Mouse (Mus musculus) cerebellum, postnatal 10 days (tissue): Measurements from ENCODE around the gene Ppp1r14a.

Source experiments
- DNase-seq, 2 experiments: peaks; one replicate each; pipeline ENCODE4 v3.0.0; 2021; ENCODE audit warnings: mixed read lengths in 2 of 2

Ppp1r14a gene

GRCm38 (mm10) chr7:29304463-29305262 is 15.6 kb downstream of the Ppp1r14a start:
- DNase-seq = peak in 1 of 2 experiments; percentile 52

DNA sequence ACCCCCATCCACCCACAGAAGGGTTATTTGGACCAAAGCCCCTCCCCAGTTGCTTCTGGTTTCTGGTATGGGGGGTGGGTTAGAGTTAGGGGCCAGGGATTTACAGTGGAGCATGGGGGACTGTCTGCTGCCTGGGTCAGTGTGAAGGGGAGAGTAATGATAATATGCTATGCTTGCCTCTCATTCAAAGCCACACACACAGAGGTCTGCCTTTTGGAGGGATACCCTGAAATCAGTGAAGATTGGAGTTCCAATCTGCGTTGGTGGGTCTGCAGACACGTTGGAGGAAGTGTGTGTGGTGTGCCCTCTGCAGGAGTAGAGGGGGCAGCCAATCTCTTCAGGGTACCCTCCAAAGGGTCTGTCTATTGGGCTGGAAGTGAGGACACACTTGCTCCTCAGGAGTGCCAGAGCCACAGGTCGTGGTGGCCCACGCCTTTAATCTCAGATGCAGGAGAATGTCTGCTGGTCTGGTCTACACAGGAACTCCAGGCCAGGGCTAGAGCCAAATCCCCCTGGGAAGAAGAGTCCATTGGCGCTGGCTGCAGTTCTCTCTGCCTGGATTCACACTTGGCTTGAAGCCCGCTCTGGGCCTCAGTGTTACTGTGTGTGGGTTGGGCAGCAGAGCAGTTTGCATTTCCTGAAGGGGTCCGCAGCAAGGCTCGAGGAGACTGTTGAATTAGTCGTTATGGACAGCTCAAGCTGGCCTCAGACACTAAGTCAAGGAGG is 16.3 kb downstream of the Ppp1r14a start:
- peak; percentile 65 to 69 for DNase-seq

GRCm38 (mm10) chr7:29306108-29306507 is 17.0 kb downstream of the Ppp1r14a start:
- no peak for DNase-seq

DNA sequence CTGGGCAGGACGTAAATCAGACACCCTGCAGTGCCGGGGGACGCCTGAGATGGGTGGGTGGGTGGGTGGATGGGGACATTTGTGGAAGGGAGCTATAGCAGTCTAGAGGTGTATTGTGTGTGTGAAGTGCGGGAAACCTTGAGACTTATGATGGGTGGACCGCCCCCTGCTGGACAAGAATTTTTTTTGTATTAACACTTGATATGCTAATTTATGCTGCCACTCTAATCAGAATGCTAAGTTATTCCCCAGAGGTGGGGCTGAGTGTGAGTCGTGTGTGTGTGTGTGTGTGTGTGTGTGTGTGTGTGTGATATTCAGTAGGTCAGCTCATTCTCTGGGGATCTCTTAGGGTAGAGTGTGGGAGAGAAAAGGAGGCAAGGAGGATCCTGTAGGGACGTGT is 17.5 kb downstream of the Ppp1r14a start:
- peak; percentile 72 to 87 for DNase-seq

- DNase-seq = peak; percentile 97
These were observed 18.4 kb downstream of the Ppp1r14a start for GRCm38 (mm10) chr7:29307350-29308104.

GRCm38 (mm10) chr7:29309221-29309721 is 20.2 kb downstream of the Ppp1r14a start:
- peak; percentile 56 to 69 for DNase-seq

DNA sequence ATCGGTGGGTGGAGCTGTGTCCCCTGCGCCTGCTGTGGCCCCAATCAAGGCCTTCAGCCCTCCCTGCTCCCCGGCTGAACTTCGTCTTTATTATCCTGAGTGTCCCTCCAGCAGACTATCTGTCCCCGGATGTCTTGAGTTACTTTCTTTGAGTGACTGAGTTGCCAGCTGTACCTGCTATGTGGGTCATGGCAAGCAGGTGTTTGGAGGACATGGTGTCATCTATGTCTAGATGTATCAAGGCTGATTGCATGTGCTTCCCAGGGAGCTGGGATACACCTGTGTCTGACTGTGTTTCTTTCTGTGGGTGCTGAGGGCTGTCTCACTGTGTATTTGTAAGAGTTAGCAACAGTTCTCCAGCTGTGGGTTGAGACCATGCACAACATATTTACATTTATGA is 20.6 kb downstream of the Ppp1r14a start:
- DNase-seq = no peak

DNA sequence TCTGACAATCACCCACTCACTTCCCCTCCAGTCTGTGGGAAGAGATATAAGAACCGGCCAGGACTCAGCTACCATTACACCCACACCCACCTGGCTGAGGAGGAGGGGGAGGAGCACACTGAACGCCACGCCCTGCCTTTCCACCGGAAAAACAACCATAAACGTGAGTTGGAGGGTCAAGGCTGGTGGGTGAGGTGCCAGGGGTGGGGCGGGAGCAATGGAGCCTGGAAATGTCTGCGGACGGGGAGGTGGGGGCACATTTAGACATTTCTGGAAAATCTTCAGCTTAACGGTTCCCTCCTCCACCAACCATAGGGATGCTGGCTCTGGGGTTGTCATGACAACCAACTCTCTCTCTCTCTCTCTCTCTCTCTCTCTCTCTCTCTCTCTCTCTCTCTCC is 23.9 kb downstream of the Ppp1r14a start:
- DNase-seq = peak; percentile 54 to 63

GRCm38 (mm10) chr7:29313572-29314261 is 24.6 kb downstream of the Ppp1r14a start:
- peak in 1 of 2 experiments; percentile 50 for DNase-seq

- no peak for DNase-seq
These were observed 25.9 kb downstream of the Ppp1r14a start for GRCm38 (mm10) chr7:29314844-29315628.

- DNase-seq = no peak
These were observed 27.1 kb downstream of the Ppp1r14a start for GRCm38 (mm10) chr7:29316137-29316734.

GRCm38 (mm10) chr7:29316976-29317375 is 27.9 kb downstream of the Ppp1r14a start:
- peak; percentile 81 to 88 for DNase-seq

- DNase-seq = peak; percentile 65 to 66
These were observed 28.4 kb downstream of the Ppp1r14a start for GRCm38 (mm10) chr7:29317558-29317957.

DNA sequence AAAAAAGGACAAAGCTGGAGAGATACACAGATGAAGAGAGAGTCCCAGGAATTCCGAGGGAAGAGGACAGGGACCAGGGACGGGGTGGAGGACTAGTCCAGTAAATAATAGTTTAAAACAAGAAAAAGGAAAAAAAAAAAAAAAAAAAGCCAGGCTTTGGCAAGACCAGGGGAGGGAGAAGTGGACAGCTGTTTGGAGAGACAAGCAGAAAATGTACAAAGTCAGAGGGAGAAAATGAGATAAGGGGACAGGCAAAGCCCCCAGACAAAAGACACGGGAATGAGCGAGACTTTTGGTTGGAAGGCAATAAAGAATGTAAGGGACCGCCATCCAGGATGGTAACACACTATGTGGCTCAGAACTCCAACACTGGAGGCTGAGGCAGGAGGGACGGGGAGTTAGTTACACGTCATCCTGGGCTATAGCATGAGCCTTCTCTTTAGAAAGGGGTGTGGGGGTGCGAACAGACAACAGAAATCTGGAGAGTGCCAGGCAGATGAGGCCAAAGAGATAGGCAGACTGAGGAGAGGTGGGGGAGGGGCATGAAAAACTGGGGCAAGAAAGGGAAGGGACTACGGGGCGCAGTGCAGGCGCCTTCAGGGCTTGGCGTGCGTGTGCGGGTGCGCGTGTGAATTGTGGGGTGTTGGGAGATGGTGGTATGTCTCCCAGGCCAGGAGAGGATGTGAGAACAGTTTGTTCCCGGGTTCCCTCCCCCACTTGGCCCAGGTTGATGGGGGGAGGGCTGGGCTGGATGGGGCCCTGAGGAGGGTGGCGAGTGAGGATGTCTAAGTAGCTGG is 29.2 kb downstream of the Ppp1r14a start:
- peak; percentile 56 to 58 for DNase-seq

- peak in 1 of 2 experiments; percentile 42 for DNase-seq
These were observed 30.5 kb downstream of the Ppp1r14a start for GRCm38 (mm10) chr7:29319337-29320307.

GRCm38 (mm10) chr7:29327087-29327486 is 38.0 kb downstream of the Ppp1r14a start:
- no peak for DNase-seq

- no peak for DNase-seq
These were observed 39.9 kb downstream of the Ppp1r14a start for GRCm38 (mm10) chr7:29328984-29329383.

GRCm38 (mm10) chr7:29334156-29334555 is 45.0 kb downstream of the Ppp1r14a start:
- DNase-seq = no peak

- no peak for DNase-seq
These were observed 46.2 kb downstream of the Ppp1r14a start for GRCm38 (mm10) chr7:29335276-29335675.
